Comparison of ENCODE assay signal across 9 mouse cellular contexts in the genomic region with DNA sequence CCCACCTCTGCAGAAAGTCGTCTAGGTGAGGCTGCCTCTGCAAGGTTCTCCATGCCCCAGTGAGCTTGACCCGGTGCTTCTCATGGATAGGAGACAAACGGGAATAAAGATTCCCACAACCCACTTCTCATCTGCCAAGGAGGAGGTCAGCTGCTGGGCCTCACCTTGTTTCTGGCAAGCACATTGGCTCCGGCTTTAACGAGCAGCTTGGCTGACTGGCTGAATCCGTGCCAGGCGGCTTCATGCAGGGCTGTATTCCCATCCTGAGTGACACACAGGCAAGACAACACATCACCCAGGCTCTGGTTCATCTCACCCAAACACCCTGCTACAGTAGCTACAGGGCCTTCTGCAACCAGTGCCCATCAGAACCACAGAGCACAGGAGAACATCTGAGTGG. TPM values are rescaled to one million over a fixed set of nuclear protein-coding genes. Genes with fewer than 3 reads are reported as not detected.
DNase-seq lines count a peak whose midpoint lies in the region; ATAC-seq and TF ChIP-seq lines count a peak whose summit lies in the region.
"Had no signal": no experiment of that assay in that cellular context is flagged by ENCODE, and none has a peak within 500 bp of the region (broad histone marks: within the 10 kb centered on the region; RNA-seq: fewer than 3 reads in every experiment).

No protein-coding gene starts in this region.

- H3K36me3 ChIP-seq in limb, embryonic 14.5 days (ENCODE audit: control insufficient read depth, insufficient read depth, low read length): no peaks in the 10 kb centered on the region
- no peaks in the 10 kb centered on the region for H3K36me3 ChIP-seq in limb, embryonic 10.5 days
- no peaks in the 10 kb centered on the region for H3K36me3 ChIP-seq in thymus, adult 2 months (ENCODE audit: control insufficient read depth, insufficient read depth, low read length)
- H3K36me3 ChIP-seq: intestine, embryonic 15.5 days had no signal

- H3K4me1 ChIP-seq in limb, embryonic 14.5 days (ENCODE audit: control insufficient read depth, insufficient read depth, low read length): peaks cover 8% of the 10 kb centered on the region; the same call in 1 of the 2 replicates
- peaks cover 33% of the 10 kb centered on the region for H3K4me1 ChIP-seq in limb, embryonic 10.5 days
- no peaks in the 10 kb centered on the region for H3K4me1 ChIP-seq in thymus, adult 2 months (replicated peaks; ENCODE audit: control insufficient read depth, insufficient read depth, low read length)

- H3K4me3 ChIP-seq in limb, embryonic 14.5 days (replicated peaks; ENCODE audit: low read length): no peak overlapping the region
- no peak overlapping the region for H3K4me3 ChIP-seq in limb, embryonic 10.5 days
- no peak overlapping the region for H3K4me3 ChIP-seq in layer of hippocampus, adult 2 months
- H3K4me3 ChIP-seq in thymus, adult 2 months (ENCODE audit: control insufficient read depth, insufficient read depth, low read length): no peak overlapping the region
- H3K4me3 ChIP-seq: intestine, embryonic 15.5 days had no signal

- peak; percentile 33 for DNase-seq in adrenal gland, postnatal 25 days
- DNase-seq in adrenal gland, adult 18-20 months (ENCODE audit: low spot score in 2 of 2): no peak
- DNase-seq in limb, embryonic 14.5 days (ENCODE audit: low spot score): no peak
- no peak for DNase-seq in limb, embryonic 10.5 days (ENCODE audit: low spot score)
- DNase-seq in cerebellum, postnatal 36 days: peak; percentile 86 to 89
- DNase-seq in layer of hippocampus, adult 2 months (ENCODE audit: low spot score in 2 of 2): peak; percentile 27 to 29
- DNase-seq in adipocyte (ENCODE audit: low spot score): no peak
- no peak for DNase-seq in thymus, adult 2 months

- no peak for TF ChIP-seq CTCF in layer of hippocampus, adult 2 months (conservative IDR thresholded peaks at IDR 0.05)
- no peak for TF ChIP-seq CTCF in thymus, adult 2 months (IDR thresholded peaks at IDR 0.05; ENCODE audit: borderline replicate concordance, control insufficient read depth, extremely low read depth, insufficient read depth, low read length, poor library complexity)

- 26% methylated on average over 7 of the region's 7 CpGs for WGBS in limb, embryonic 14.5 days
- WGBS in limb, embryonic 10.5 days: 59% methylated on average over 7 of the region's 7 CpGs
- WGBS in thymus, adult 2 months: 96% methylated on average over 7 of the region's 7 CpGs

- no peaks in the 10 kb centered on the region for H3K9me3 ChIP-seq in limb, embryonic 14.5 days (ENCODE audit: control insufficient read depth, low read length)
- H3K9me3 ChIP-seq in limb, embryonic 10.5 days (replicated peaks): no peaks in the 10 kb centered on the region
- H3K9me3 ChIP-seq: intestine, embryonic 15.5 days had no signal

- no peak overlapping the region for H3K9ac ChIP-seq in limb, embryonic 14.5 days (ENCODE audit: low read depth, low read length, severe bottlenecking)
- H3K9ac ChIP-seq: intestine, embryonic 15.5 days had no signal

- H3K4me2 ChIP-seq in limb, embryonic 14.5 days (replicated peaks; ENCODE audit: low read depth, low read length, severe bottlenecking): no peak overlapping the region
- H3K4me2 ChIP-seq: intestine, embryonic 15.5 days had no signal

- no peaks in the 10 kb centered on the region for H3K27me3 ChIP-seq in limb, embryonic 14.5 days (ENCODE audit: control insufficient read depth, insufficient read depth, low read length)
- no peaks in the 10 kb centered on the region for H3K27me3 ChIP-seq in limb, embryonic 10.5 days (ENCODE audit: low read depth, poor library complexity, severe bottlenecking)
- no peaks in the 10 kb centered on the region for H3K27me3 ChIP-seq in thymus, adult 2 months (ENCODE audit: control insufficient read depth, insufficient read depth, low read length)
- H3K27me3 ChIP-seq: intestine, embryonic 15.5 days had no signal

- TF ChIP-seq POLR2A in limb, embryonic 14.5 days (IDR thresholded peaks at IDR 0.05; ENCODE audit: borderline replicate concordance, extremely low read depth, insufficient read depth, insufficient read length): no peak
- no peak for TF ChIP-seq POLR2A in thymus, adult 2 months (IDR thresholded peaks at IDR 0.05; ENCODE audit: control insufficient read depth, extremely low read depth, insufficient read depth, low read length, poor library complexity)

- ATAC-seq in limb, embryonic 14.5 days (ENCODE audit: low FRiP score, low read depth): peak; percentile 30; the same call in 1 of the 2 replicates
- ATAC-seq: intestine, embryonic 15.5 days had no signal

- no peak overlapping the region for H3K27ac ChIP-seq in limb, embryonic 14.5 days (replicated peaks; ENCODE audit: low read depth, low read length)
- no peak overlapping the region for H3K27ac ChIP-seq in limb, embryonic 10.5 days
- peak overlapping the region; percentile 46; the same call in 1 of the 2 replicates for H3K27ac ChIP-seq in layer of hippocampus, adult 2 months
- H3K27ac ChIP-seq in thymus, adult 2 months (ENCODE audit: control insufficient read depth, insufficient read depth, low read length): no peak overlapping the region
- H3K27ac ChIP-seq: intestine, embryonic 15.5 days had no signal

RNA-seq across cellular contexts. Expression of gene Lyrm2, which starts 26.9 kb away (rescaled TPM):
- 65.9 and 72.1 TPM in 2 replicates for total RNA-seq in adrenal gland, postnatal 25 days (2021)
- total RNA-seq in adrenal gland, adult 18-20 months (2021): 10 to 100 TPM; 31.8 to 36.5 TPM
- 49.7 and 86.0 TPM in 2 replicates for polyA plus RNA-seq in limb, embryonic 14.5 days (2012; rRNA removed)
- polyA plus RNA-seq in limb, embryonic 14.5 days (2014; fragmentation: Nextera tagmentation; extraction: Ambion mirVana): 94.8 and 104 TPM in 2 replicates
- 85.3 and 94.7 TPM in 2 replicates for polyA plus RNA-seq in limb, embryonic 10.5 days (2016; fragmentation: Nextera tagmentation; extraction: Ambion mirVana)
- total RNA-seq in layer of hippocampus, adult 2 months (2021): 10 to 100 TPM; 37.4 to 39.8 TPM
- polyA plus RNA-seq in thymus, adult 2 months (2012; rRNA removed): 11.6 and 12.4 TPM in 2 replicates

Comparison
In these comparisons a context has a peak if more than half of its experiments do, and no peak if none do; other contexts are left out.
1. DNase-seq: peak in adrenal gland, postnatal 25 days (single experiment), cerebellum, postnatal 36 days (2 of 2) and layer of hippocampus, adult 2 months (2 of 2); none in adrenal gland, adult 18-20 months (0 of 2), limb, embryonic 14.5 days (single experiment), limb, embryonic 10.5 days (single experiment), adipocyte (single experiment) and thymus, adult 2 months (single experiment).